Mouse (Mus musculus): ENCODE data around the gene Syvn1.
"Not testable (repeated sequence)": the region's sequence is repeated elsewhere in the genome, so short reads cannot be mapped to it uniquely, and the experiment has no call there.

Syvn1 gene

GRCm38 (mm10) chr19:6040002-6040401 lies 6.4 kb upstream of the Syvn1 start:
- in situ Hi-C loops (cut with MboI) = no loop called here

- in situ Hi-C loops (cut with MboI) = no loop called here
These were observed 4.1 kb upstream of the Syvn1 start for GRCm38 (mm10) chr19:6042293-6042692.

- in situ Hi-C loops (cut with MboI) = not testable (repeated sequence)
These were observed 2.3 kb upstream of the Syvn1 start for GRCm38 (mm10) chr19:6044102-6044501.

- in situ Hi-C loops (cut with MboI) = no loop called here
These were observed 746 bp upstream of the Syvn1 start for GRCm38 (mm10) chr19:6045366-6046293.

GRCm38 (mm10) chr19:6047154-6047898 lies 950 bp downstream of the Syvn1 start:
- in situ Hi-C loops (cut with MboI) = no loop called here

- in situ Hi-C loops (cut with MboI) = no loop called here
These were observed 1.5 kb downstream of the Syvn1 start for GRCm38 (mm10) chr19:6047899-6048166.

GRCm38 (mm10) chr19:6048681-6049410 lies 2.5 kb downstream of the Syvn1 start:
- in situ Hi-C loops (cut with MboI) = no loop called here

- in situ Hi-C loops (cut with MboI) = no loop called here
These were observed 6.1 kb downstream of the Syvn1 start for GRCm38 (mm10) chr19:6052516-6052915.

- in situ Hi-C loops (cut with MboI) = no loop called here
These were observed 7.9 kb downstream of the Syvn1 start for GRCm38 (mm10) chr19:6054296-6054695.

- in situ Hi-C loops (cut with MboI) = no loop called here
These were observed 10.3 kb downstream of the Syvn1 start for GRCm38 (mm10) chr19:6056696-6057095.

- in situ Hi-C loops (cut with MboI) = no loop called here
These were observed 11.1 kb downstream of the Syvn1 start, which contains the start of the genes Mrpl49 and Fau for GRCm38 (mm10) chr19:6057313-6058096. Gene Mrpl49, minus strand, starts transcription at chr19:6057785. Gene Fau, plus strand, starts transcription at chr19:6057844.

GRCm38 (mm10) chr19:6058513-6058912 lies 12.1 kb downstream of the Syvn1 start:
- in situ Hi-C loops (cut with MboI) = no loop called here

- in situ Hi-C loops (cut with MboI) = no loop called here
These were observed 12.6 kb downstream of the Syvn1 start for GRCm38 (mm10) chr19:6058966-6059365.

- in situ Hi-C loops (cut with MboI) = no loop called here
These were observed 14.7 kb downstream of the Syvn1 start, which contains the start of gene Znhit2 for GRCm38 (mm10) chr19:6061021-6061533. Gene Znhit2, plus strand, starts transcription at chr19:6061192.

GRCm38 (mm10) chr19:6061641-6062302 lies 15.4 kb downstream of the Syvn1 start:
- in situ Hi-C loops (cut with MboI) = no loop called here

GRCm38 (mm10) chr19:6062418-6062817 lies 16.0 kb downstream of the Syvn1 start:
- in situ Hi-C loops (cut with MboI) = no loop called here

- in situ Hi-C loops (cut with MboI) = no loop called here
These were observed 16.7 kb downstream of the Syvn1 start for GRCm38 (mm10) chr19:6063081-6063480.

- in situ Hi-C loops (cut with MboI) = no loop called here
These were observed 20.2 kb downstream of the Syvn1 start for GRCm38 (mm10) chr19:6066571-6066970.

GRCm38 (mm10) chr19:6067011-6067723 lies 20.8 kb downstream of the Syvn1 start:
- in situ Hi-C loops (cut with MboI) = no loop called here

Measured in mature B cell (primary cell).